Mouse (Mus musculus): ENCODE data around the gene Rasa3. TPM values are rescaled to one million over a fixed set of nuclear protein-coding genes. Genes with fewer than 3 reads are reported as not detected.

Gene Rasa3
- polyA plus RNA-seq, 1 experiment from 2014 or later: 23.0 TPM

- Histone ChIP-seq H3K36me3 (ENCODE audit: control insufficient read depth, insufficient read depth, low read length) (no peaks in the 10 kb centered on the region), H3K9ac (replicated peaks; ENCODE audit: low read depth, low read length) (no peak overlapping the region), H3K27me3 (ENCODE audit: control insufficient read depth, insufficient read depth, low read length) (no peaks in the 10 kb centered on the region), H3K9me3 (ENCODE audit: control insufficient read depth, low read depth, low read length) (no peaks in the 10 kb centered on the region), H3K27ac (ENCODE audit: low read length) (no peak overlapping the region), H3K4me2 (replicated peaks; ENCODE audit: low read depth, low read length) (no peak overlapping the region), H3K4me1 (ENCODE audit: control insufficient read depth, insufficient read depth, low read length) (peaks cover 18% of the 10 kb centered on the region), H3K4me3 (ENCODE audit: low read depth, low read length) (no peak overlapping the region)
- no peak for ATAC-seq (ENCODE audit: insufficient number of reproducible peaks, insufficient read depth, low FRiP score, low read depth)
- WGBS: 56% methylated on average over 9 of the region's 9 CpGs
These were observed 36.2 kb downstream of the Rasa3 start for GRCm38 (mm10) chr8:13641206-13641605.

GRCm38 (mm10) chr8:13640452-13640883, 36.9 kb downstream of the Rasa3 start:
- no peak for ATAC-seq (ENCODE audit: insufficient number of reproducible peaks, insufficient read depth, low FRiP score, low read depth)

GRCm38 (mm10) chr8:13633107-13633506, 44.3 kb downstream of the Rasa3 start:
- no peaks in the 10 kb centered on the region for H3K4me1 ChIP-seq (ENCODE audit: control insufficient read depth, insufficient read depth, low read length)
- H3K27ac ChIP-seq (ENCODE audit: low read length): no peak overlapping the region
- H3K4me2 ChIP-seq (replicated peaks; ENCODE audit: low read depth, low read length): no peak overlapping the region
- no peaks in the 10 kb centered on the region for H3K9me3 ChIP-seq (ENCODE audit: control insufficient read depth, low read depth, low read length)
- H3K4me3 ChIP-seq (ENCODE audit: low read depth, low read length): no peak overlapping the region
- no peak for ATAC-seq (ENCODE audit: insufficient number of reproducible peaks, insufficient read depth, low FRiP score, low read depth)
- 91% methylated on average over 6 of the region's 6 CpGs for WGBS
- H3K9ac ChIP-seq (replicated peaks; ENCODE audit: low read depth, low read length): no peak overlapping the region
- H3K36me3 ChIP-seq (ENCODE audit: control insufficient read depth, insufficient read depth, low read length): no peaks in the 10 kb centered on the region
- H3K27me3 ChIP-seq (ENCODE audit: control insufficient read depth, insufficient read depth, low read length): no peaks in the 10 kb centered on the region

More at GRCm38 (mm10) chr8:13640452-13640883, 36.9 kb downstream of the Rasa3 start:
- Histone ChIP-seq H3K9ac (replicated peaks; ENCODE audit: low read depth, low read length) (no peak overlapping the region), H3K4me2 (replicated peaks; ENCODE audit: low read depth, low read length) (no peak overlapping the region), H3K9me3 (ENCODE audit: control insufficient read depth, low read depth, low read length) (no peaks in the 10 kb centered on the region), H3K27me3 (ENCODE audit: control insufficient read depth, insufficient read depth, low read length) (no peaks in the 10 kb centered on the region), H3K4me3 (ENCODE audit: low read depth, low read length) (no peak overlapping the region), H3K4me1 (ENCODE audit: control insufficient read depth, insufficient read depth, low read length) (peaks cover 15% of the 10 kb centered on the region), H3K27ac (ENCODE audit: low read length) (peak overlapping the region; percentile 74), H3K36me3 (ENCODE audit: control insufficient read depth, insufficient read depth, low read length) (no peaks in the 10 kb centered on the region)
- WGBS: 39% methylated on average over 9 of the region's 9 CpGs

GRCm38 (mm10) chr8:13632309-13632708, 45.1 kb downstream of the Rasa3 start:
- ATAC-seq (ENCODE audit: insufficient number of reproducible peaks, insufficient read depth, low FRiP score, low read depth): no peak

GRCm38 (mm10) chr8:13630754-13631153, 46.6 kb downstream of the Rasa3 start:
- no peak overlapping the region for H3K4me3 ChIP-seq (ENCODE audit: low read depth, low read length)

More at GRCm38 (mm10) chr8:13632309-13632708, 45.1 kb downstream of the Rasa3 start:
- no peaks in the 10 kb centered on the region for H3K27me3 ChIP-seq (ENCODE audit: control insufficient read depth, insufficient read depth, low read length)
- no peak overlapping the region for H3K27ac ChIP-seq (ENCODE audit: low read length)
- H3K9ac ChIP-seq (replicated peaks; ENCODE audit: low read depth, low read length): no peak overlapping the region
- 93% methylated on average over 6 of the region's 6 CpGs for WGBS
- no peak overlapping the region for H3K4me2 ChIP-seq (replicated peaks; ENCODE audit: low read depth, low read length)
- no peaks in the 10 kb centered on the region for H3K9me3 ChIP-seq (ENCODE audit: control insufficient read depth, low read depth, low read length)
- H3K36me3 ChIP-seq (ENCODE audit: control insufficient read depth, insufficient read depth, low read length): no peaks in the 10 kb centered on the region
- no peaks in the 10 kb centered on the region for H3K4me1 ChIP-seq (ENCODE audit: control insufficient read depth, insufficient read depth, low read length)
- H3K4me3 ChIP-seq (ENCODE audit: low read depth, low read length): no peak overlapping the region

GRCm38 (mm10) chr8:13630171-13630570, 47.2 kb downstream of the Rasa3 start:
- Histone ChIP-seq H3K27me3 (ENCODE audit: control insufficient read depth, insufficient read depth, low read length) (no peaks in the 10 kb centered on the region), H3K4me2 (replicated peaks; ENCODE audit: low read depth, low read length) (no peak overlapping the region), H3K9ac (replicated peaks; ENCODE audit: low read depth, low read length) (no peak overlapping the region), H3K36me3 (ENCODE audit: control insufficient read depth, insufficient read depth, low read length) (no peaks in the 10 kb centered on the region), H3K4me1 (ENCODE audit: control insufficient read depth, insufficient read depth, low read length) (peaks cover 2% of the 10 kb centered on the region), H3K9me3 (ENCODE audit: control insufficient read depth, low read depth, low read length) (no peaks in the 10 kb centered on the region), H3K27ac (ENCODE audit: low read length) (no peak overlapping the region), H3K4me3 (ENCODE audit: low read depth, low read length) (no peak overlapping the region)
- no peak for ATAC-seq (ENCODE audit: insufficient number of reproducible peaks, insufficient read depth, low FRiP score, low read depth)
- 66% methylated on average over 5 of the region's 5 CpGs for WGBS

More at GRCm38 (mm10) chr8:13630754-13631153, 46.6 kb downstream of the Rasa3 start:
- H3K27me3 ChIP-seq (ENCODE audit: control insufficient read depth, insufficient read depth, low read length): no peaks in the 10 kb centered on the region
- H3K9ac ChIP-seq (replicated peaks; ENCODE audit: low read depth, low read length): no peak overlapping the region
- no peak overlapping the region for H3K27ac ChIP-seq (ENCODE audit: low read length)
- no peaks in the 10 kb centered on the region for H3K9me3 ChIP-seq (ENCODE audit: control insufficient read depth, low read depth, low read length)
- ATAC-seq (ENCODE audit: insufficient number of reproducible peaks, insufficient read depth, low FRiP score, low read depth): no peak
- no peak overlapping the region for H3K4me2 ChIP-seq (replicated peaks; ENCODE audit: low read depth, low read length)
- no peaks in the 10 kb centered on the region for H3K4me1 ChIP-seq (ENCODE audit: control insufficient read depth, insufficient read depth, low read length)
- 84% methylated on average over 4 of the region's 4 CpGs for WGBS
- no peaks in the 10 kb centered on the region for H3K36me3 ChIP-seq (ENCODE audit: control insufficient read depth, insufficient read depth, low read length)

GRCm38 (mm10) chr8:13629351-13630090, 47.9 kb downstream of the Rasa3 start:
- Histone ChIP-seq H3K27me3 (ENCODE audit: control insufficient read depth, insufficient read depth, low read length) (no peaks in the 10 kb centered on the region), H3K27ac (ENCODE audit: low read length) (no peak overlapping the region), H3K9me3 (ENCODE audit: control insufficient read depth, low read depth, low read length) (no peaks in the 10 kb centered on the region), H3K9ac (replicated peaks; ENCODE audit: low read depth, low read length) (no peak overlapping the region), H3K4me1 (ENCODE audit: control insufficient read depth, insufficient read depth, low read length) (peaks cover 9% of the 10 kb centered on the region), H3K4me2 (replicated peaks; ENCODE audit: low read depth, low read length) (no peak overlapping the region), H3K4me3 (ENCODE audit: low read depth, low read length) (no peak overlapping the region), H3K36me3 (ENCODE audit: control insufficient read depth, insufficient read depth, low read length) (no peaks in the 10 kb centered on the region)
- 78% methylated on average over 10 of the region's 10 CpGs for WGBS
- no peak for ATAC-seq (ENCODE audit: insufficient number of reproducible peaks, insufficient read depth, low FRiP score, low read depth)

GRCm38 (mm10) chr8:13628067-13628466, 49.3 kb downstream of the Rasa3 start:
- H3K4me1 ChIP-seq (ENCODE audit: control insufficient read depth, insufficient read depth, low read length): peaks cover 23% of the 10 kb centered on the region
- 93% methylated on average over 9 of the region's 9 CpGs for WGBS
- H3K4me3 ChIP-seq (ENCODE audit: low read depth, low read length): no peak overlapping the region
- H3K36me3 ChIP-seq (ENCODE audit: control insufficient read depth, insufficient read depth, low read length): no peaks in the 10 kb centered on the region
- H3K27ac ChIP-seq (ENCODE audit: low read length): no peak overlapping the region
- no peak overlapping the region for H3K9ac ChIP-seq (replicated peaks; ENCODE audit: low read depth, low read length)
- no peaks in the 10 kb centered on the region for H3K27me3 ChIP-seq (ENCODE audit: control insufficient read depth, insufficient read depth, low read length)
- no peak for ATAC-seq (ENCODE audit: insufficient number of reproducible peaks, insufficient read depth, low FRiP score, low read depth)
- H3K9me3 ChIP-seq (ENCODE audit: control insufficient read depth, low read depth, low read length): no peaks in the 10 kb centered on the region
- no peak overlapping the region for H3K4me2 ChIP-seq (replicated peaks; ENCODE audit: low read depth, low read length)

- WGBS: 92% methylated on average over 5 of the region's 5 CpGs
- no peak for ATAC-seq (ENCODE audit: insufficient number of reproducible peaks, insufficient read depth, low FRiP score, low read depth)
- H3K4me1 ChIP-seq (ENCODE audit: control insufficient read depth, insufficient read depth, low read length): peaks cover 25% of the 10 kb centered on the region
These were observed 49.8 kb downstream of the Rasa3 start for GRCm38 (mm10) chr8:13627591-13627990.

More at GRCm38 (mm10) chr8:13627591-13627990, 49.8 kb downstream of the Rasa3 start:
- Histone ChIP-seq H3K36me3 (ENCODE audit: control insufficient read depth, insufficient read depth, low read length) (no peaks in the 10 kb centered on the region), H3K27ac (ENCODE audit: low read length) (no peak overlapping the region), H3K9ac (replicated peaks; ENCODE audit: low read depth, low read length) (no peak overlapping the region), H3K27me3 (ENCODE audit: control insufficient read depth, insufficient read depth, low read length) (no peaks in the 10 kb centered on the region), H3K4me2 (replicated peaks; ENCODE audit: low read depth, low read length) (no peak overlapping the region), H3K4me3 (ENCODE audit: low read depth, low read length) (no peak overlapping the region), H3K9me3 (ENCODE audit: control insufficient read depth, low read depth, low read length) (no peaks in the 10 kb centered on the region)
